Mouse (Mus musculus): ENCODE measurements around the gene Trmt10a. TPM values are rescaled to one million over a fixed set of nuclear protein-coding genes. Genes with fewer than 3 reads are reported as not detected.
"Not testable (repeated sequence)": the region's sequence is repeated elsewhere in the genome, so short reads cannot be mapped to it uniquely, and the experiment has no call there.

Trmt10a gene
- polyA plus RNA-seq, 1 experiment from 2014 or later = 10.8 TPM

DNA sequence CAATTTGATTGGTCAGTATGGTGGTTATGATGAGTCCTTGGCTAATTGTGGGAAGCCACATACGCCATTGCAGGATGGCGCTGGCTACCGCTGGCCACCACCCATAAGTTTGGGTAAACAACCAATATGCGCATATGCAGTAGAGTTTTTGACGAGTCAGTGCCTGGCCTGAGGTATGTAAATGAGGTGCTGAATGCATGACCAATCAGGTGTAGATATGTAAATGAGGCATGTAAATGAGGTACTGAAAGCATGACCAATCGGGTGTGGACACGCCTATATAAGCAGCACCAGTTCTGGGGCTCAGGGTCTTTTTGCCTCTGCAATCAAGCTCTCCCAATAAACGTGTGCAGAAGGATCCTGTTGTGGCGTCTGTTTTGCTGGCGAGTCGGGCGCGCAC lies 5.1 kb upstream of the Trmt10a start:
- not testable (repeated sequence) for H3K27me3 ChIP-seq; H3K9ac ChIP-seq; H3K36me3 ChIP-seq; H3K4me3 ChIP-seq (replicated peaks); ATAC-seq (ENCODE audit: insufficient number of reproducible peaks, low FRiP score, low TSS enrichment, low read depth); H3K27ac ChIP-seq (replicated peaks); H3K4me1 ChIP-seq; H3K4me2 ChIP-seq (replicated peaks); H3K9me3 ChIP-seq (replicated peaks)
- WGBS = 96% methylated on average over 13 of the region's 13 CpGs

DNA sequence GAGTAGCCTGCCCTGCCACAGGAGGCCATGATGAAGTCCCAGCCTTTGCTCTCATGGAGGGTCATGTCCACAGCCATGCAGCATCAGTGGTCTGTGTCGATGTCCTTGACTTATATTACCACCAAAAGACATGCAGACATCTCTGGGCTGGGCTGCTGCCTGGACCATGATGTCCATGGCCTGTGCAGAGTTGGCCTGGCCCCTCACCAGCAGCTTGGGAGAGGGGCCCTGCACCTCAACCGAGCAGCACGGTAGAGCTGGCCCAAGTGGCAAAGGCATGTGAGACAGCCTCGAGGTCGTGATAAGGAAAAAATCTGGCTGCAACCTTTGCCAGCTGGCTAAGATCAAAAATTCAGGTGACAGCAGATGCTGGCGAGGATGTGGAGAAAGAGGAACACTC lies 3.6 kb upstream of the Trmt10a start:
- H3K27ac ChIP-seq (replicated peaks) = no peak overlapping the region
- ATAC-seq (ENCODE audit: insufficient number of reproducible peaks, low FRiP score, low TSS enrichment, low read depth) = no peak
- 0 out of 2 replicates have a peak, but pooled peaks cover 2% of the 10 kb centered on the region for H3K4me1 ChIP-seq
- no peaks in the 10 kb centered on the region for H3K36me3 ChIP-seq
- H3K4me2 ChIP-seq (replicated peaks) = no peak overlapping the region
- no peaks in the 10 kb centered on the region for H3K27me3 ChIP-seq
- WGBS = 96% methylated on average over 6 of the region's 6 CpGs
- no peaks in the 10 kb centered on the region for H3K9me3 ChIP-seq (replicated peaks)
- no peak overlapping the region for H3K9ac ChIP-seq
- H3K4me3 ChIP-seq (replicated peaks) = no peak overlapping the region

DNA sequence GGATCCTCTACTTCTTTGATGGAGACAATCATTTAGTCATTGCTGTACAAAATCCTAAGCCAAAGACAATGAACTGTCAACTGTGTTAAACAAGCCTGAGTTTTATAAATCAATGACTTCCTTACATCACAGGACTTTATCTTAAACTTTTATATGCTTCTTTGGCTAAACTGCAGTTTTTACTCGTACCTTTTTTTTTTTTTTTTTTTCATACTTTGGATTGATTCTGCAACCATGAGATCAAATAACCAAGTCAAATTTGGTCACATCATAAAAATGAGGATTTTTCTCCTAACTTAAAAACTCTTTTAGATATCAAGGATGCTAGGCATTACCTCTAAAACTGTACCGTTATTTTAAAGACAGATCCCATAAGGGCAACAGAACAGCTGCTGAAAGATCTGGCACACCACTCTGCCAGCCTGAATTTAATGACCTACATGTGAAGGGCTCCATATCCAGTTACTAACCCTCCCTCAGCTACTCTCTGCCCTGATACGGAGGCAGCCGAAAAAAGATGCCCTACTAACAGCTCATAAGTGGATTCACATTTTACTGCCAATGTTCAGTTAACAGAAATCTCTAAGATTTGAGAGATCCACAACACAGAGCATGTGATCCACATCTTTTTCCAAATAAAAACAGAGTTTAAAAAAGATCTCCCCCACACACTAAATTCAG lies 1.1 kb upstream of the Trmt10a start:
- H3K4me3 ChIP-seq (replicated peaks) = peak overlapping the region; percentile 76
- no peaks in the 10 kb centered on the region for H3K9me3 ChIP-seq (replicated peaks)
- H3K27me3 ChIP-seq = no peaks in the 10 kb centered on the region
- peak overlapping the region; percentile 68 for H3K27ac ChIP-seq (replicated peaks)
- H3K4me1 ChIP-seq = 0 out of 2 replicates have a peak, but pooled peaks cover 2% of the 10 kb centered on the region
- H3K4me2 ChIP-seq (replicated peaks) = peak overlapping the region; percentile 34
- no peak overlapping the region for H3K9ac ChIP-seq
- H3K36me3 ChIP-seq = no peaks in the 10 kb centered on the region
- WGBS = 31% methylated on average over 4 of the region's 4 CpGs
- ATAC-seq (ENCODE audit: insufficient number of reproducible peaks, low FRiP score, low TSS enrichment, low read depth) = no peak

DNA sequence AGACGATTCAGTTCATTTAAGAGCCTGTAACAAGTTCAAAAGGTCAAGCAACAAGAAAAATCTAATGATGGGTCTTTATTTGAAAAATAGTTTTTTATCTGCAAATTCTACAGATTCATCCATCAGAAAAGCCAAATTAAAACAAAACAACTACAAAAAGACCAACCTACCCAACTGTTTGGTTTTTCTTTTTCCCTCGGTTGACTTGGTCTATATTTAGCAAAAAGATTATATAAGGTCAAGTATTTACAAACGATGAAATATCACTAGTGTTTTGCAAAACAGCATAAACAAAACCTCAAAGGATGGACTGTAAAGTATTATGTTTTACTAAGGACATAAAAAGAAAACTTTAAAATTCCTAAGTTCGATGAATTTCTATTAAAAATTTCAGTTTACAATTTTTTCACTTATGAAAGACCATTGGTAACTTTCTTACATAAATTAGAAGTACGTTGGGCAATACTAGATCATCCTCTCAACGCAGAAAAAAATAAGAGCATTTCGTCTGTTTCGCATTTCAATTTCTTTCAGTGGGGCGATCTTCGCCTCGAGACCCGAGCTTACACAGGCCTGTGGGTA lies 424 bp upstream of the Trmt10a start:
- Histone ChIP-seq H3K9me3 (replicated peaks) (no peaks in the 10 kb centered on the region), H3K9ac (peak overlapping the region; percentile 45; the same call in 1 of the 2 replicates), H3K27ac (replicated peaks) (peak overlapping the region; percentile 100), H3K4me2 (replicated peaks) (peak overlapping the region; percentile 63), H3K4me3 (replicated peaks) (peak overlapping the region; percentile 76), H3K27me3 (no peaks in the 10 kb centered on the region), H3K4me1 (0 out of 2 replicates have a peak, but pooled peaks cover 2% of the 10 kb centered on the region), H3K36me3 (no peaks in the 10 kb centered on the region)
- ATAC-seq (ENCODE audit: insufficient number of reproducible peaks, low FRiP score, low TSS enrichment, low read depth) = no peak
- 3% methylated on average over 12 of the region's 12 CpGs for WGBS

DNA sequence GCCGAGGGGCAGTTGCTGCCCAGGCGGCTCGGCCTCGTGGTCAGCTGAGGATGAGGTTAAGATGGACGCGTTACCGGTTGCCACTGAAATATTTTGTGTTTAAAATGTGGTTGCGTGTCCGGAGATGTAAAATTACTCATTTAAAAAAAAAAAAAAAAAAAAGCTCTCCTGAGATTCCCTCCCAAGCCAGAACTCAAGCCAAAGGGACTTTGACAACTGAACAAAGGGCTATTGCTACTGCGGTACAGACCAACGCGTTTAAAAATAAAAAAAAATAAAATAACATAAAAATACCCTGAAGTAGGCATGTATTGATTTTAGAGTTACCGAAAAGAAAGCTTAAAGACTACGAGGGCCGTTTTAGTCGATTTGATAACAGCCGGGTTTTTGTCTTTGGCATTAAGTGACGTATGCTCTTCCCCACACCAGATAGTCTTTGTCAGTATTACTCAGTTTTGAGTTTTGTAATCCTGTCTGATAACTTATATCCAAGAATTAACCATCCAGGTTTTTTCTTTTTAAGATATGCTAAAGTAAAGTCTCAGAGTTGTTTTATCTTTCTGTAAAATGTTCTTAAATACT lies 903 bp downstream of the Trmt10a start:
- Histone ChIP-seq H3K9me3 (replicated peaks) (no peaks in the 10 kb centered on the region), H3K9ac (peak overlapping the region; percentile 72), H3K36me3 (no peaks in the 10 kb centered on the region), H3K27ac (replicated peaks) (peak overlapping the region; percentile 100), H3K4me2 (replicated peaks) (peak overlapping the region; percentile 63), H3K4me3 (replicated peaks) (peak overlapping the region; percentile 76), H3K4me1 (0 out of 2 replicates have a peak, but pooled peaks cover 2% of the 10 kb centered on the region), H3K27me3 (no peaks in the 10 kb centered on the region)
- under 1% methylated on average over 18 of the region's 18 CpGs for WGBS
- no peak for ATAC-seq (ENCODE audit: insufficient number of reproducible peaks, low FRiP score, low TSS enrichment, low read depth)

DNA sequence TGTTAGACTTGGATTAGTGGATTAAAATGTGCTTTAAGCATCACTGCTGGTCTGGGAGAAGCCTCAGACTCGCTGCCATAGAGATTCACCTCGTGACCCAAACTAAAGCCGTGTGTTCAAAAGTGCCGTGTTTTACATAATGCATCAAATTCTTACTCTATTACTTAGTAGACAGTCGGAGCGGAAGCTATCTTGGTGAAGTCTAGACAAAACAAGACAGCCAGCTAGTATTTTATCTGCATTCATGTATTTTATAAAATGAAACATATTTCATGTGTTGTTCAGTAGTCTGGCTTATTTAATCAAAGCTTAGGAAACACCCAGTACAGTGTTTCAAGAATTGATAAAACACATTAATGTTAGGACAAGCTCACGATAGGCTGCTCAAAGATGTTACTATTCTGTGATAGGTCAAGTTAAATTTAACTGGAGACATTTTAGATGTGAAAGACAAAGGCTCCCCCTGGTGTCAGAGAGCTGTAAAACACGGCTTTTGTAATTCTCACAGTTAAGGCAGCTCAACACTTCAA lies 1.5 kb downstream of the Trmt10a start, which contains the start of gene Mttp:
Gene Mttp (minus strand): TSS at position 327 of the 530 bp plus-strand sequence.
- no peaks in the 10 kb centered on the region for H3K27me3 ChIP-seq
- peak within 1 kb of the TSS; percentile 63 for H3K4me2 ChIP-seq (replicated peaks)
- peak within 1 kb of the TSS; percentile 100 for H3K27ac ChIP-seq (replicated peaks)
- H3K4me1 ChIP-seq = 0 out of 2 replicates have a peak, but pooled peaks cover 2% of the 10 kb centered on the region
- 2% methylated on average over 8 of the region's 8 CpGs for WGBS
- no peaks in the 10 kb centered on the region; the same call in 1 of the 2 replicates for H3K36me3 ChIP-seq
- no peaks in the 10 kb centered on the region for H3K9me3 ChIP-seq (replicated peaks)
- H3K4me3 ChIP-seq (replicated peaks) = peak within 1 kb of the TSS; percentile 76
- ATAC-seq (ENCODE audit: insufficient number of reproducible peaks, low FRiP score, low TSS enrichment, low read depth) = no peak
- H3K9ac ChIP-seq = peak within 1 kb of the TSS; percentile 72

DNA sequence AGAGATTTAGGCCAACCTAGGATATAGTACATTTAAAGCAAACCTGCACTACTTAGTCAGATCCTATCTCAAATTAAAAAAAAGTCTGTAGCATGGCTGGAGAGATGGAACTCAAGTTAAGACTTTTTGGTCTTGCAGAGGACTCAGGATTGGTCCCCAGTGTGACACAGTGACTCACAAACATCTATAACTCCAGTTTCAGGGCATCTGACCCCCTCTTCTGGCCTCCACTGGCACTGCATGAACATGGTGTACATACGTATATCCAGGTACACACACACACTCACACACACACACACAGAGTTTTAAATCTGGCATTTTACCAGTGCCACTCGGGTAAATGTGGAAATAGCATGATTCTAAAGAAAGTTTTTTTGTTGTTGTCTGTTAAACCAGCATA lies 5.6 kb downstream of the Trmt10a start:
- no peak overlapping the region for H3K27ac ChIP-seq (replicated peaks)
- no peak overlapping the region for H3K4me3 ChIP-seq (replicated peaks)
- 89% methylated on average over 2 of the region's 2 CpGs for WGBS
- H3K27me3 ChIP-seq = no peaks in the 10 kb centered on the region
- 0 out of 2 replicates have a peak, but pooled peaks cover 2% of the 10 kb centered on the region for H3K4me1 ChIP-seq
- H3K9me3 ChIP-seq (replicated peaks) = no peaks in the 10 kb centered on the region
- ATAC-seq (ENCODE audit: insufficient number of reproducible peaks, low FRiP score, low TSS enrichment, low read depth) = no peak
- H3K36me3 ChIP-seq = peaks cover 10% of the 10 kb centered on the region
- H3K4me2 ChIP-seq (replicated peaks) = no peak overlapping the region
- H3K9ac ChIP-seq = no peak overlapping the region

DNA sequence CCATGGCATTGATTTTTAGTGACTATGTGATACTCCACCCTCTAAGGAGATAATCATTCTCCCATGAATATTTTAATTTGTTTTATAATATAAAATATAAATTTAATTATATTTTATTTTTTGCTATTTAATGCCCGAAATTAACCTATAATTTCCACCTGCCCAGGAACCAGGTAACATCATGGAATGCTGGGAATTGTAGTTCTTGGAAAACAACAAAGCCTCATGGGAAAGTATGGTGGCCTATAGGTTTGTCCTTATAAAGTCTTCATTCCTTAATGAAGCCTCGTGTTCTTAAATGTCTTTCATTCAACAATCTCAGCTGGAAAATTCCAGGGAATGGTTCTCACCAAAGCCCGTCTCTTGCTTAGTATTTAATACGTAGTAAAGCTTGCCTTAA lies 11.8 kb downstream of the Trmt10a start:
- peaks cover 10% of the 10 kb centered on the region for H3K36me3 ChIP-seq
- no peaks in the 10 kb centered on the region for H3K9me3 ChIP-seq (replicated peaks)
- 89% methylated on average over 4 of the region's 4 CpGs for WGBS

DNA sequence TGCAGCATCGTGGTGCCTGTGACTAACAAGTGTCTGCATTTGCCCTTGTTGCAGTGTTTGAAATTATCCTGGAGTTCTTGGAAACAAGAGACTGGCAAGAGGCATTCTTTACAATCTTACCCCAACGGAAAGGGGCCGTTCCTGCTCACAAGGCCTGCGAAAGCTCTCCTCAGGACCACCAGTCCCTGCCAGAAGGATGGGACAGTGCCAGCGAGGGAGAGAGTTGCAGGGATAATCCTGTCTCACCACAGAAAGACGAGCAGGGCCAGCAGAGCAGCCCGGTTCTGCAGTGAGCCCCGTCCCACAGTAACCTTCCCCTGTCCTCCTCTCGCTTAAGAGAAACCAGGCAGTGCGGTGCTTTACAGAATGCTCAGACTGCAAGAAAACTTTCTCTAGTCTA lies 13.4 kb downstream of the Trmt10a start:
- Histone ChIP-seq H3K27ac (replicated peaks) (0 out of 2 replicates have a peak overlapping the region, but pooled peaks have one; percentile 36), H3K27me3 (no peaks in the 10 kb centered on the region), H3K4me3 (replicated peaks) (no peak overlapping the region), H3K9ac (no peak overlapping the region), H3K4me1 (no peaks in the 10 kb centered on the region), H3K4me2 (replicated peaks) (no peak overlapping the region), H3K9me3 (replicated peaks) (no peaks in the 10 kb centered on the region), H3K36me3 (peaks cover 10% of the 10 kb centered on the region)
- ATAC-seq (ENCODE audit: insufficient number of reproducible peaks, low FRiP score, low TSS enrichment, low read depth) = no peak
- 51% methylated on average over 10 of the region's 10 CpGs for WGBS

More for the DNA sequence above, 11.8 kb downstream of the Trmt10a start:
- H3K27me3 ChIP-seq = no peaks in the 10 kb centered on the region
- no peak overlapping the region for H3K27ac ChIP-seq (replicated peaks)
- H3K9ac ChIP-seq = no peak overlapping the region
- no peaks in the 10 kb centered on the region for H3K4me1 ChIP-seq
- H3K4me2 ChIP-seq (replicated peaks) = no peak overlapping the region
- ATAC-seq (ENCODE audit: insufficient number of reproducible peaks, low FRiP score, low TSS enrichment, low read depth) = no peak
- H3K4me3 ChIP-seq (replicated peaks) = no peak overlapping the region

DNA sequence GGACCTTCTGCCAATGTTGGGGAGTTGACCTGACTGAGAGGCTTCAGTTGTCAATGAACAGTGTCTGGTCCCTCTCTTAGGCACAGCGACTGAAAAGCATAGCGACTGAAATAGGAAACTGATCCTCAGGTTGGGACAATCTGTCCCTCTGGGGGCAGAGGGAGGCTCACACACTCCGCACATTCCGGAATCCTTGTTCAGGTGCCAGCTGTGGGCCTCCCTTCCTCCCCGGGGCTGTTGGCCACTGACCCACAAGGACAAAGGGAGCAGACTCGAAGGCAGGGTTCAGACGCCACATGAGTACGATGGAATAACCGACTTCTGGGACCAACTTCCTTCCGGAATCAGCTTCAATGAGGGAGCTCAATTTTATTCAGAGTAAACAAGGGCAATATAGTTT lies 18.4 kb downstream of the Trmt10a start:
- Histone ChIP-seq H3K4me3 (replicated peaks) (no peak overlapping the region), H3K27me3 (no peaks in the 10 kb centered on the region), H3K36me3 (no peaks in the 10 kb centered on the region), H3K4me2 (replicated peaks) (no peak overlapping the region), H3K27ac (replicated peaks) (no peak overlapping the region), H3K4me1 (no peaks in the 10 kb centered on the region), H3K9ac (no peak overlapping the region), H3K9me3 (replicated peaks) (no peaks in the 10 kb centered on the region)
- ATAC-seq (ENCODE audit: insufficient number of reproducible peaks, low FRiP score, low TSS enrichment, low read depth) = no peak
- WGBS = 81% methylated on average over 10 of the region's 10 CpGs

DNA sequence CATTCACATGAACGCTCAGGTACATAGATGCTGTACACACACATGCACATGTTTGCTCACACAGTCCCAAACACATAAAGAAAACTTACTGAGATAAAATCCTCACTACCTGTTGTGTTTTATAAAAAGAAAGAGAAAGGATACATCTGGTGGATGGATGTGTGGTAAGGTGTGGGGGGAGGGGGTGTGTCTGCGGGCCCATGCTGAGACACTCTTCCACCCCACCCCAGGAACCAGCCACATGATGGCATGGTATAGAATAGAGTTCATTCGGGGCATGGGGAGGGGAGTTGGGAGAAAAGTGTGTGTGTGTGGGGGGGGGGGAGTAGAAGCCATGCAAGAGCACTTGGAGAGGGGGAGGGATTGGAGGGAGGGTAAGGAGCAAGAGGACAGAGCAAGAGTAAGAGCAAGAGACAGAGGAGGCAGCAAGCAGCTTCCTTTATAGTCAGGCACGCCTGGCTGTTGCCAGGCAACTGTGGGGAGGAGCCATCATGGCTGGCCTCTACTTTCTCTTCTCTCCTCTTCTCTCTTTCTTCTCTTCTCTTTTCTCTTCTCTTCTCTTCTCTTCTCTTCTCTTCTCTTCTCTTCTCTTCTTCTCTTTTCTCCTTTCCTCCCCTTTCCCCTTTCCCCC lies 19.4 kb downstream of the Trmt10a start:
- H3K4me3 ChIP-seq (replicated peaks) = no peak overlapping the region
- no peak for ATAC-seq (ENCODE audit: insufficient number of reproducible peaks, low FRiP score, low TSS enrichment, low read depth)
- WGBS = 57% methylated on average over 4 of the region's 4 CpGs
- H3K4me2 ChIP-seq (replicated peaks) = no peak overlapping the region
- no peak overlapping the region for H3K9ac ChIP-seq
- H3K27ac ChIP-seq (replicated peaks) = no peak overlapping the region
- no peaks in the 10 kb centered on the region for H3K27me3 ChIP-seq
- no peaks in the 10 kb centered on the region for H3K4me1 ChIP-seq
- H3K36me3 ChIP-seq = no peaks in the 10 kb centered on the region
- H3K9me3 ChIP-seq (replicated peaks) = no peaks in the 10 kb centered on the region

Data from embryonic facial prominence, embryonic 15.5 days (tissue).